In genomic region chr9:110315410-110315809, GRCm38 (mm10) we compare ENCODE assay signal across 28 mouse cellular contexts.
"Had no signal": no experiment of that assay in that cellular context is flagged by ENCODE, and none has a peak within 500 bp of the region (broad histone marks: within the 10 kb centered on the region; RNA-seq: fewer than 3 reads in every experiment).

No protein-coding gene starts in this region.

- H3K4me3 ChIP-seq: left cerebral cortex, adult 2 months; limb, embryonic 10.5 days; limb, embryonic 12.5 days; limb, embryonic 13.5 days; limb, embryonic 15.5 days; liver, embryonic 12.5 days; liver, embryonic 13.5 days; liver, embryonic 15.5 days; lung, embryonic 15.5 days; midbrain, embryonic 12.5 days; midbrain, embryonic 13.5 days; midbrain, embryonic 15.5 days; myocyte had no signal

- H3K27me3 ChIP-seq: limb, embryonic 12.5 days; limb, embryonic 13.5 days; limb, embryonic 15.5 days; liver, embryonic 12.5 days; liver, embryonic 13.5 days; liver, embryonic 15.5 days; lung, embryonic 15.5 days; megakaryocyte, embryonic 14.5 days; midbrain, embryonic 12.5 days; midbrain, embryonic 13.5 days; midbrain, embryonic 15.5 days had no signal

- H3K4me1 ChIP-seq: limb, embryonic 10.5 days; limb, embryonic 12.5 days; limb, embryonic 13.5 days; limb, embryonic 15.5 days; liver, embryonic 12.5 days; liver, embryonic 13.5 days; liver, embryonic 15.5 days; lung, embryonic 15.5 days; midbrain, embryonic 12.5 days; midbrain, embryonic 13.5 days; midbrain, embryonic 15.5 days had no signal

- H3K27ac ChIP-seq: left cerebral cortex, adult 2 months; limb, embryonic 10.5 days; limb, embryonic 12.5 days; limb, embryonic 13.5 days; limb, embryonic 15.5 days; liver, embryonic 12.5 days; liver, embryonic 13.5 days; liver, embryonic 14.5 days; liver, embryonic 15.5 days; lung, embryonic 15.5 days; macrophage; midbrain, embryonic 12.5 days; midbrain, embryonic 13.5 days; midbrain, embryonic 15.5 days had no signal

- DNase-seq: liver; liver, embryonic 13.5 days; lung, adult 18-20 months; lung, adult 2 months; lung, embryonic 14.5 days; lung, postnatal 14 days; lung, postnatal 36 days; lung, postnatal 4 days; midbrain, embryonic 14.5 days had no signal

- H3K9me3 ChIP-seq: limb, embryonic 10.5 days; limb, embryonic 12.5 days; limb, embryonic 13.5 days; limb, embryonic 15.5 days; liver, embryonic 12.5 days; liver, embryonic 13.5 days; liver, embryonic 15.5 days; lung, embryonic 15.5 days; megakaryocyte, embryonic 14.5 days; midbrain, embryonic 12.5 days; midbrain, embryonic 13.5 days; midbrain, embryonic 15.5 days had no signal

- H3K9ac ChIP-seq: limb, embryonic 12.5 days; limb, embryonic 13.5 days; limb, embryonic 15.5 days; liver, embryonic 12.5 days; liver, embryonic 13.5 days; liver, embryonic 14.5 days; liver, embryonic 15.5 days; liver, postnatal 0 days; lung, embryonic 14.5 days; lung, embryonic 15.5 days; midbrain, embryonic 12.5 days; midbrain, embryonic 13.5 days; midbrain, embryonic 15.5 days had no signal

- ATAC-seq: liver, postnatal 0 days; lung, postnatal 0 days; midbrain, embryonic 13.5 days; midbrain, embryonic 15.5 days; midbrain, embryonic 16.5 days had no signal

- H3K4me2 ChIP-seq: limb, embryonic 12.5 days; limb, embryonic 13.5 days; limb, embryonic 15.5 days; liver, embryonic 11.5 days; liver, embryonic 12.5 days; liver, embryonic 13.5 days; liver, embryonic 15.5 days; lung, embryonic 14.5 days; lung, embryonic 15.5 days; midbrain, embryonic 12.5 days; midbrain, embryonic 13.5 days; midbrain, embryonic 15.5 days had no signal
